Mouse (Mus musculus): ENCODE results near the gene Bpifb6. TPM values are rescaled to one million over a fixed set of nuclear protein-coding genes. Genes with fewer than 3 reads are reported as not detected.

The Bpifb6 gene
- 0.67 and 1.1 TPM in 2 replicates for polyA plus RNA-seq (2012; rRNA removed)

GRCm38 (mm10) chr2:153900088-153900487, at the start of gene Bpifb6:
Gene Bpifb6 (plus strand): TSS chr2:153900388.

GRCm38 (mm10) chr2:153870984-153871383, 29.2 kb upstream of the Bpifb6 start, which contains the start of gene Sun5:
Gene Sun5 (minus strand): TSS chr2:153871084.

GRCm38 (mm10) chr2:153874745-153875144, 25.4 kb upstream of the Bpifb6 start, which contains the start of gene Bpifb2:
Gene Bpifb2 (plus strand): TSS chr2:153875045.

GRCm38 (mm10) chr2:153917930-153918329, 17.7 kb downstream of the Bpifb6 start, which contains the start of gene Bpifb3:
Gene Bpifb3 (plus strand): TSS chr2:153918230.

GRCm38 (mm10) chr2:153937843-153938242, 37.7 kb downstream of the Bpifb6 start, which contains the start of gene Bpifb4:
Gene Bpifb4 (plus strand): TSS chr2:153938212.

Other genes with a start within 250 kb of the Bpifb6 start
- 0.16 TPM in 1 of 2 replicates, not detected in the other for gene Dnmt3c, start 203.7 kb upstream of the Bpifb6 start, polyA plus RNA-seq (2012; rRNA removed)
- gene Mapre1, start 159.1 kb upstream of the Bpifb6 start, polyA plus RNA-seq (2012; rRNA removed), result 7.8 and 8.9 TPM in 2 replicates
- gene Efcab8, start 120.5 kb upstream of the Bpifb6 start, polyA plus RNA-seq (2012; rRNA removed), result 0.08 and 0.43 TPM in 2 replicates
- gene Sun5, start 29.3 kb upstream of the Bpifb6 start, polyA plus RNA-seq (2012; rRNA removed), result not detected in 2 replicates
- 0.09 TPM in 1 of 2 replicates, not detected in the other for gene Bpifb2, start 25.3 kb upstream of the Bpifb6 start, polyA plus RNA-seq (2012; rRNA removed)
- not detected in 2 replicates for gene Bpifb3, start 17.8 kb downstream of the Bpifb6 start, polyA plus RNA-seq (2012; rRNA removed)
- 84.0 and 178 TPM in 2 replicates for gene Bpifb4, start 37.8 kb downstream of the Bpifb6 start, polyA plus RNA-seq (2012; rRNA removed)
- 0.08 TPM in 1 of 2 replicates, not detected in the other for gene Bpifa6, start 74.6 kb downstream of the Bpifb6 start, polyA plus RNA-seq (2012; rRNA removed)
- 0.29 TPM in 1 of 2 replicates, not detected in the other for gene Bpifa2, start 107.9 kb downstream of the Bpifb6 start, polyA plus RNA-seq (2012; rRNA removed)
- 0.29 TPM in 1 of 2 replicates, not detected in the other for gene Bpifa3, start 229.9 kb downstream of the Bpifb6 start, polyA plus RNA-seq (2012; rRNA removed)
- not detected in 2 replicates for gene Bpifa1, start 242.5 kb downstream of the Bpifb6 start, polyA plus RNA-seq (2012; rRNA removed)